Mouse (Mus musculus) adrenal gland, adult 8-10 months (tissue): Measurements from ENCODE around the gene Tent4a. TPM values are rescaled to one million over a fixed set of nuclear protein-coding genes. Genes with fewer than 3 reads are reported as not detected.
"Not testable (repeated sequence)": the region's sequence is repeated elsewhere in the genome, so short reads cannot be mapped to it uniquely, and the experiment has no call there.

Experiments
- DNase-seq: peaks from one replicate; pipeline ENCODE4 v3.0.0; 2022
- total RNA-seq, 4 experiments: library from RNA; stranded (reverse); gene quantifications; 2 replicates each; pipeline ENCODE4 v1.2.4; 2022

The Tent4a gene
- 10 to 100 TPM; 22.6 to 24.5 (median 23.7) TPM for total RNA-seq

GRCm38 (mm10) chr13:69534334-69534653, at the start of gene Tent4a:
TSS of gene Tent4a (minus strand) at chr13:69534617.
- no peak for DNase-seq

- no peak for DNase-seq
These were observed 49.2 kb upstream of the Tent4a start for GRCm38 (mm10) chr13:69583591-69583990.

GRCm38 (mm10) chr13:69582411-69582810, 48.0 kb upstream of the Tent4a start:
- no peak for DNase-seq

GRCm38 (mm10) chr13:69577181-69577834, 42.9 kb upstream of the Tent4a start:
- no peak for DNase-seq

- DNase-seq, result no peak
These were observed 42.3 kb upstream of the Tent4a start for GRCm38 (mm10) chr13:69576676-69577075.

- no peak for DNase-seq
These were observed 38.2 kb upstream of the Tent4a start for GRCm38 (mm10) chr13:69572594-69572993.

- no peak for DNase-seq
These were observed 34.8 kb upstream of the Tent4a start for GRCm38 (mm10) chr13:69569201-69569600.

- DNase-seq, result not testable (repeated sequence)
These were observed 31.0 kb upstream of the Tent4a start for GRCm38 (mm10) chr13:69565401-69565800.

- DNase-seq, result no peak
These were observed 30.2 kb upstream of the Tent4a start for GRCm38 (mm10) chr13:69564573-69564972.

- no peak for DNase-seq
These were observed 29.5 kb upstream of the Tent4a start for GRCm38 (mm10) chr13:69563905-69564304.

- no peak for DNase-seq
These were observed 28.5 kb upstream of the Tent4a start for GRCm38 (mm10) chr13:69562654-69563574.

GRCm38 (mm10) chr13:69562004-69562403, 27.6 kb upstream of the Tent4a start:
- no peak for DNase-seq

- DNase-seq, result no peak
These were observed 25.0 kb upstream of the Tent4a start for GRCm38 (mm10) chr13:69559291-69559961.

GRCm38 (mm10) chr13:69558098-69558660, 23.8 kb upstream of the Tent4a start:
- DNase-seq, result no peak

GRCm38 (mm10) chr13:69556728-69557127, 22.3 kb upstream of the Tent4a start:
- DNase-seq, result no peak

GRCm38 (mm10) chr13:69555957-69556482, 21.6 kb upstream of the Tent4a start:
- no peak for DNase-seq

- no peak for DNase-seq
These were observed 20.6 kb upstream of the Tent4a start for GRCm38 (mm10) chr13:69555045-69555444.

- DNase-seq, result no peak
These were observed 19.8 kb upstream of the Tent4a start for GRCm38 (mm10) chr13:69554255-69554654.

GRCm38 (mm10) chr13:69553024-69553423, 18.6 kb upstream of the Tent4a start:
- DNase-seq, result no peak

GRCm38 (mm10) chr13:69550831-69551230, 16.4 kb upstream of the Tent4a start:
- DNase-seq, result no peak

- no peak for DNase-seq
These were observed 15.6 kb upstream of the Tent4a start for GRCm38 (mm10) chr13:69549980-69550379.

- no peak for DNase-seq
These were observed 13.2 kb upstream of the Tent4a start for GRCm38 (mm10) chr13:69547488-69548180.
